Mouse (Mus musculus) liver, embryonic 14.5 days (tissue): Measurements from ENCODE around the gene Megf8.

Source experiments
- CTCF ChIP-seq: IDR thresholded peaks from 2 replicates; pipeline ENCODE4 v1.5.1; 2016; ENCODE audit warnings: antibody characterized with exemption, low read depth, control low read depth
- EP300 ChIP-seq: IDR thresholded peaks from 2 replicates; pipeline ENCODE4 v1.6.1; 2016; ENCODE audit warnings: antibody characterized with exemption, low read depth

GRCm38 (mm10) chr7:25406468-25406867 lies 89.5 kb downstream of the Megf8 start:
- no peak for TF ChIP-seq EP300
- no peak for TF ChIP-seq CTCF
